ENCODE assay signal across 23 mouse cellular contexts in the genomic region with DNA sequence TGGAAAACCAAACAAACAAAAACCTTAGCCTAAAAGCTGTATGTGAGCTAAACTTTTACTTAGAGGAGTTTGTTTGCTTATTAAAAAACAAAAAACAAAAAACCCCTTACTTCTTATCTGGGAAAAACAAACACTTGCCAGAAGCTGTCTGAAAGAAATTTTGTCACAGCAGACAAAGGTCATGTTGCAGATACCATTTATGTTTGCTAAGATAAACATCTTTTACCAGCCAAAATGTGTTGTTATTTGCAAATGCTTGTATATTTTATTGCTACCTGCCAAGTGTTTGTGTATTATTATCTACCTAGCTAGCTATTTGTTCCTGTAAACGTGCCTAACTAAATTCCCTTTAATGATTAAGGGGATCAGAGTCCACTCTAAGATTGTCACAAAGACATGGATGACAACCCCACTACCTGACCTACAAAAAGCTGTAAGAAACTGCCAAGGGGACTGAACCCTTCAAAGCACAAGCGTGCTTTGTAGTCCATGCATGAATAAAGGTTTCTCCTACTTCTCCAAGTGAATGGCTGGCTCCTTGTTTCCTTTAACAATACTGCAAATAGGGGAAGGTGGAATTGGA. TPM values are rescaled to one million over a fixed set of nuclear protein-coding genes. Genes with fewer than 3 reads are reported as not detected.
"Had no signal": no experiment of that assay in that cellular context is flagged by ENCODE, and none has a peak within 500 bp of the region (broad histone marks: within the 10 kb centered on the region; RNA-seq: fewer than 3 reads in every experiment).

No protein-coding gene starts in this region.

- H3K36me3 ChIP-seq: stomach, embryonic 15.5 days had no signal

- H3K27me3 ChIP-seq: lung, embryonic 15.5 days; megakaryocyte, embryonic 14.5 days; midbrain, embryonic 12.5 days; neural tube, embryonic 12.5 days; stomach, embryonic 15.5 days had no signal

- H3K9ac ChIP-seq: lung, embryonic 15.5 days; midbrain, embryonic 12.5 days; neural tube, embryonic 12.5 days; stomach, embryonic 15.5 days had no signal

- DNase-seq: lung, adult 2 months; lung, postnatal 14 days; lung, postnatal 36 days; midbrain, embryonic 14.5 days; right cerebral cortex, postnatal 14 days; thymus, adult 2 months; thymus, postnatal 25 days; thymus, postnatal 4 days had no signal

- H3K4me2 ChIP-seq: lung, embryonic 15.5 days; midbrain, embryonic 12.5 days; neural tube, embryonic 12.5 days; stomach, embryonic 15.5 days had no signal

- ATAC-seq: lung, postnatal 0 days had no signal

- H3K27ac ChIP-seq: lung, embryonic 15.5 days; macrophage; midbrain, embryonic 12.5 days; neural tube, embryonic 12.5 days; stomach, embryonic 15.5 days; stomach, postnatal 0 days had no signal

- H3K9me3 ChIP-seq: lung, embryonic 15.5 days; midbrain, embryonic 12.5 days; neural tube, embryonic 12.5 days; stomach, embryonic 15.5 days had no signal

- H3K4me1 ChIP-seq: stomach, embryonic 15.5 days had no signal

- H3K4me3 ChIP-seq: lung, embryonic 15.5 days; megakaryocyte, embryonic 14.5 days; midbrain, embryonic 12.5 days; neural tube, embryonic 12.5 days; stomach, embryonic 15.5 days had no signal

RNA-seq across cellular contexts. Expression of a gene that starts 30.4 kb away (rescaled TPM):
- total RNA-seq: megakaryocyte progenitor cell, adult 5-6 weeks; monocyte, adult 5-6 weeks had no signal
- polyA plus RNA-seq: liver, embryonic 16.5 days; lung, adult 2 months; lung, embryonic 15.5 days; lung, postnatal 0 days; macrophage; midbrain, embryonic 12.5 days; midbrain, embryonic 14.5 days; midbrain, embryonic 16.5 days; neural tube, embryonic 12.5 days; neural tube, embryonic 14.5 days; spleen, adult 2 months; stomach, embryonic 15.5 days; stomach, postnatal 0 days; thymus, adult 2 months; urinary bladder, adult 2 months had no signal
